Mouse (Mus musculus): ENCODE results near the gene Sgk1. TPM values are rescaled to one million over a fixed set of nuclear protein-coding genes. Genes with fewer than 3 reads are reported as not detected.
A peak's percentile ranks its signal among the peaks of the same experiment; 100 is the strongest.

The Sgk1 gene
- 100 to 1,000 TPM in 1 of 2 experiments, 10 to 100 TPM in 1; 71.3 to 111 TPM for total RNA-seq (2021)

DNA sequence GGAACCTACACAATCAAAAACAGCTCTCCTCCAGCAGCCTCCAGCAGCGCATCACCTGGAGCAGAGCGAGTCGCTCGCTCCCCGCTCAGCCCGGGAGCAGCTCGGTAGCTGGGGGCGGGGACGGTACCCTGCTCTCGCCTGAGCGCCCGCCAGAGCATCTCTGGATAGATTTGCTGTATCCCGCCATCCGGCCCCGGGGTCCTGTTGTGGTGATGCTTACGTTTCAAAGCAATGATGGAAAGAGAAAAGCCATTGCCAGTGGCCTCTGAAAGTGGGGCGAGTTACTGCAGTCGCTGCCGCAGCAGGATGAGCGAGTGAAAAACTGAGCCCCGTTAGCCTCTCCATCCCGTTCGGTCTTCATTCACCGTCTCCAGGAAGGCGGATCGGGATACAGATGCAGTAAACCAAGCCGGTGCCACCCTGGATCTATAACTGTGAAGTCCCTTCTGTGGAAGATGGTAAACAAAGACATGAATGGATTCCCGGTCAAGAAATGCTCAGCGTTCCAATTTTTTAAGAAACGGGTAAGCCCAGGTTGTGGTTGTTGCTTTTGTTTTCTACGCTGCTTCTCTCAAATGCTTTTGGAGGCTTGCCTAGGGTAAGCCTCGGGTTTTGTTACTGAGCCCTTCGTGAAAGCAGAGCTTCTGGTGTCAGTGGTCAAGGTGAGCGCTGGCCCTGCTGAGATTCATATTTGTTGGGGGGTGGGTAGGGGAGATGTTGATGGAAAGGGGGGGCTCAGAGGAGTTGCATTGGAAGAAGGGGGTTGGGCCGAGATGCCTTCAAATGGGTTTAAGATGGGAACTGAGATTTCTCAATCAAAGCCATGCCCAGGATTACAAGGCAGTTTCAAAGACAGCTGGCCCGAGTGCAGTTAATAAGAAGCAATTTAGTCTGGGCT, at the start of gene Sgk1:
TSS of gene Sgk1 (plus strand) at position 1 of the 898 bp plus-strand sequence.
- DNase-seq (ENCODE audit: low spot score in 2 of 2), result peak; percentile 72 to 79
- intact Hi-C loops (cut with DNase I), result loop anchor here (2.0 to 10.0 kb wide), 2 partner anchors 110 to 418 kb away; no protein-coding TSS in a partner anchor

DNA sequence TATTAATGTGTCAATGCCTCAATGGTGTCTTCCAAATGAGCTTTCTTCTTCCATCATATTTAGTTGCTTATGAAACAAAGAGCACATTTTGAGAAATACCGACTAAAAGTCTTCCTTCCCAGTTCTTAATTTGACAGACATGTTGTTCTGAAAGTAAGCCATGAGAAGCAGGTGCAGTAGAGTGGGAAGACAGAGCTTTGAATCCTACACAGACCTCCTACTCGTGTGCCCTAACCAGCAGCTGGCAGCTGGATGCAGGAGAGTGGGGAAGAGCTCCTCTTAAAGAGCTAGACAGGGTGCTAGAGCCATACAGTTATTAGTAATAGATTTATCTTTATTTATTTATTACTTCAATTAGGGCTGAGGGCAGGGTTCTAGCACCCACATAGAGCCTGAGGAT, 49.7 kb upstream of the Sgk1 start:
- intact Hi-C loops (cut with DNase I), result no loop called here

DNA sequence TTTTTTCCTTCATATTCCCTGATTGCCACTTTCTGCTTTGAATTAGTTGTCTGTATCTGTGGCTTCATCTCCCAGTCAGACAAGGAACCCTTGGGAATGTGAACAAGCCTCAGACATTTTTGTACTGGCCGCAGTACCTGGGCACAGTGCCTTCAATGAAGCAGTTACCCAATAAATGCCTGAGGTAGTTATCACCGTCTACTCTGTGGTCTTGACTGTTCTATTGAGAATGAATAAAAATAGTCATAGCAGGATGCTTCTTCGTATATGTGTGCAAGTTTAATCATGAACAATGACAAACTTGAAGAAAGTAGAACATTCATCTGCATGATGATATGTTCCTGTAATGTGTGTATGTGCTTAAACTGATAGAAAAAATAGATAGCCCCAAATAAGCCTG, 48.2 kb upstream of the Sgk1 start:
- DNase-seq (ENCODE audit: low spot score in 2 of 2), result no peak
- intact Hi-C loops (cut with DNase I), result no loop called here

More for the DNA sequence above, 49.7 kb upstream of the Sgk1 start:
- DNase-seq (ENCODE audit: low spot score in 2 of 2), result no peak

DNA sequence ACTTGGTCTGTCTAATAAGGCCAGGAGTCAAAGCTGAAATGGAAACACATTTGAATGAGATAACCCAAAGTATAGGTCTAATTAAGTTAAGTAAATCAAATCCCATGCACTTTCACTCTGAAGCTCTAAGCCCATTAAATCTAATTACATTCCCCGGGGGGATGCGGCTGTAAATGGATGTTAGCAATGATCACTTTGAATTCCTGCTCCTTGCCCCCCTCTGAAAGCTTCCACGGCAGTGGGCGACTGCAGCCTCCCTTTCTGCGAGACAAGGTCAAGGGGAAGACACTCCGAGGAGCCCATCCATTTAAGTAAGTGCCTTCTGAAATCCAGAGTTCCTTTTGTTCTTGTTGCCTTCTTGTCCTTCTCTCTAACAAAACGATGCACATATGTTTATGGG, 46.9 kb upstream of the Sgk1 start:
- intact Hi-C loops (cut with DNase I), result no loop called here
- no peak for DNase-seq (ENCODE audit: low spot score in 2 of 2)

DNA sequence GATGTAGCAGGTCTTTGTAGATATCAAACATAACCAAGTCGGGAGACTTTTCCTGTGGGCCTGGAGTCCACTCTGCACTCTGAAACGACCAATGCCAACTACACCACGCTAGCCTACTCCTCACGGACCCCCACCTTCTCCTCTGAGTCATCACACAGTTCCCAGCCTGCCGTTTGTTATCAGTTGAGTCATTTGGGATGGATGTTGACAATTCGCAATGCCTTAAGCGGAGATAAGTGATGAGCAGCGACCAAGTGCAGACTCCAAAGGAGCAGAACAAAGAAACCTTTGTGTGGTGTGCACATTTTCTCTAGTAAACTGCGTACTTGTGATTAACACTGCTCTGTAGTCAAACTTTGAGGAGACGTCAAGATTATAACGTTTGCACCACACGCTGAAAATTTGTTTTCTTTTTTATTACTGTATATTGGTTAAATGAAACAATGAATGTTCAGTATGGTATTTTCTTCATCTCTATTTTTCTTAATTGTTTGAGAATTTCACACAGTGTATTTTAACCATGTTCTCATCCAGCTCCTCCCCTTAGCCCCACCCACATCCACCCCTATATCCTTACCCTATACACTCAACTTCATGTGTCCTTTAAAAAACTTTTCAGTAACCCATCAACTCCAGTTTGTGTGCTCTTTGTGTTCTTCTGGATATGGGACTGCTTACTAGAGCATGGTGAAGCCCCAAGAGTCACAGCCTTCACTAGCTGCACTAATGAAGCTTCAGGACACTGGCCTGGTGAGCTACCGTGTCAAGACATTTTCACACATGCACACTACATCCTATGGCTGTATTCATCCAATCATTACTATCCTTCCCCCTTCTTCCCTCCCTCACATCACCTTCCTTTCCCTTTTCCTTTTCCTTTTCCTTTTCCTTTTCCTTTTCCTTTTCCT, 42.5 kb upstream of the Sgk1 start:
- DNase-seq (ENCODE audit: low spot score in 2 of 2), result no peak
- intact Hi-C loops (cut with DNase I), result no loop called here

DNA sequence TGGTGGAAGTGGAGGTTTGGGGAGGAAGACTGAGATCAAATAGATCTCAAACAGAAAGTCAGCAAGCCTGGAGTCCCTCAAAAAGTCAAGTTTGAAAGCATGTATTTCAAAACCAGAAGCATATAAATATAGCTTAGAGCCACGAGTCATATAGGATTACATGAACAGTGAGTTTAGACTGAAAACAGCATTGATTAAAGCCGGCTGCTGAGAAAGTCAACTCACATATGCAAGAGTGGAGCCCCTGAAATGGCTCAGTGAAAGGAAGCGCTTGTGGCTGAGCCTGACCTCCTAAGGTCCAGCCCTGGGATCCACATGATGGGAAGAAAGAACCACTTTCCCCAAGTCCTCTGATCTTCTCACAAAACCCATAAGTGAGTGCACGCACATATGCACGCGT, 38.7 kb upstream of the Sgk1 start:
- no peak for DNase-seq (ENCODE audit: low spot score in 2 of 2)
- intact Hi-C loops (cut with DNase I), result no loop called here

DNA sequence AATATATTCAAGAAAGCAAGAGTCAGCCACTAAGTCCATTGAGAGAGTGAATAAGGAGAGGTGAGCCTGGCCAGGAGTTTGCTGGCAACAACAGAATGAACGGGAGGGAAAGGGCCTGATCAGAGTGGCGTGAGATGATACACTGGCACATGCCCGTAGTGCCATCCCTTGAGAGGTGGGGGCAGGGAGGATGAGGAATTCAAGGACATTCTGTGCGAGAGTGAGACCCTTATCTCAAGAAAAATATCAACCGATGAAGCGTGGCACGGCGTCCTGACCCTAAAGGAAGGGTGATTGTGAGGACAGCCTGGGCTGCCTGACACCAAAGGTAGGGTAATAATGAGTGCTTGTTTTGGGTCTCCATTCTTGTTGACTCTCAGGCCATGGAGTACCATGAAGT, 38.1 kb upstream of the Sgk1 start:
- intact Hi-C loops (cut with DNase I), result no loop called here
- no peak for DNase-seq (ENCODE audit: low spot score in 2 of 2)

DNA sequence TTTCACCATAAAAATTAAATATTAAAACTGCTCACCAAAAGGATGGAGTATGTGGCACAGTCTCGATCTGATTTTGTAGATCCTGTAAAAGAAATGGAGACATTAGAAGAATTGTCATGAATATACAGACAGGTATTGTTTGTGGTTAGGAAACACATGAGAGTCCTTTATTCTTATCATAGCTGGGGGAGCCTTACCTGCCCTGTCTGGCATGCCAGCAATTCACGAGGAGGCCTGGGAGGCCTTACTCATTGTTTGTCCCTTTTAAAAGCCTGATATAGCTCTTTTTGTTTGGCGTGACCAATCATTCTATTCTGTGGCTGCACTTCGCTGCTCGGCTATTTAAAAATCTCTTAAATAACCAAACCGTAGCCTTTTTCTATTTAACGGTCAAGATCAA, 37.6 kb upstream of the Sgk1 start:
- intact Hi-C loops (cut with DNase I), result no loop called here
- DNase-seq (ENCODE audit: low spot score in 2 of 2), result no peak

DNA sequence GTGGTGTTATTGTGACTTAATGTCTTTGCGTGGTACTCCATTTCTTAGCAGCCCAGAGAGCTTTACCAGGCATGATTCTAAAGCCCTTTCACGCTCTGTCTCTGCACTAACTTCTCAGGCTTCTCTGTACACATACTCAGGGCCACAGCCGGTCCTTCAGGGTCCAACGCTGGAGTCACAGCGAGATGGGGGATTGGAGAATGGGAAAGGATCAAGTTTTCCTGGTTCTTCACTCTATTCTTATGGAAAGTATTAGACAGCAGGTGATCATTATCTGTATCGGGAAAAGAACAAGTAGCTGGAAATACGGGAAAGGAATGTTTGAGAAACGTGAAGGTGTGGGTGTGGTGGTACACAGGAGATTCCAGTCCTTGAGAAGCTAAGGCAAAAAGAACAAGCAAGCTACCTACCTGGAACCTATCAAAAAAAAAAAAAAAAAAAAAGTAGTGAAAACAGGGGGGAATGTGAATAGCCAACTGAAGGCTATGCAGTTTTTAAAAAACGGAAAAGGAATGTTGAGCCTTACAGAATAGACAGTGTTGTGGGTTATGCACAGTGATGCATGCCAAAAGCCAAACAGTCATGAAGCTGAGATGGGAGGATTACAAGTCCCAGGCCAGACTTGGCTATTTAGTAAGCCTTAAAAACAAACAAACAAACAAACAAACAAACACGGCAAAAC, 36.2 kb upstream of the Sgk1 start:
- no peak for DNase-seq (ENCODE audit: low spot score in 2 of 2)
- intact Hi-C loops (cut with DNase I), result no loop called here

DNA sequence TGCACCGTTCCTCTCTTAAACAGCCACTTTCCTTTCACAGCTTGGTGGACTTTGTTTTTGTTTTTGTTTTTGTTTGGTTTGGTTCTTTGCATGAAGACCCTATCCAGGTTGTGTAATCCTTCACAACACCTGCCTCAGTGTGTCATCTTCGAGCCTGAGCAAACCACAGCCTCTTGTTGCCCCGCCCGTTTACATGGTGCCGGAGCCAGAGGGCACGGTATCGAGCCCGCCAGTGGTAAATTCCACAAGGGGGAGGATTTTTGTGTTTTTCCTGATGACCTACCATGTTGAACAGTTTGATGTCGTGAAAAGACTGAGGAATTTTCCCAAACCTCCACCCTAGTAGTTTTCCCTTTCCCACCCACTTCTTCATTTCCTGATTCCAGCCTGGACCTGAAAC, 35.6 kb upstream of the Sgk1 start:
- intact Hi-C loops (cut with DNase I), result no loop called here
- no peak for DNase-seq (ENCODE audit: low spot score in 2 of 2)

DNA sequence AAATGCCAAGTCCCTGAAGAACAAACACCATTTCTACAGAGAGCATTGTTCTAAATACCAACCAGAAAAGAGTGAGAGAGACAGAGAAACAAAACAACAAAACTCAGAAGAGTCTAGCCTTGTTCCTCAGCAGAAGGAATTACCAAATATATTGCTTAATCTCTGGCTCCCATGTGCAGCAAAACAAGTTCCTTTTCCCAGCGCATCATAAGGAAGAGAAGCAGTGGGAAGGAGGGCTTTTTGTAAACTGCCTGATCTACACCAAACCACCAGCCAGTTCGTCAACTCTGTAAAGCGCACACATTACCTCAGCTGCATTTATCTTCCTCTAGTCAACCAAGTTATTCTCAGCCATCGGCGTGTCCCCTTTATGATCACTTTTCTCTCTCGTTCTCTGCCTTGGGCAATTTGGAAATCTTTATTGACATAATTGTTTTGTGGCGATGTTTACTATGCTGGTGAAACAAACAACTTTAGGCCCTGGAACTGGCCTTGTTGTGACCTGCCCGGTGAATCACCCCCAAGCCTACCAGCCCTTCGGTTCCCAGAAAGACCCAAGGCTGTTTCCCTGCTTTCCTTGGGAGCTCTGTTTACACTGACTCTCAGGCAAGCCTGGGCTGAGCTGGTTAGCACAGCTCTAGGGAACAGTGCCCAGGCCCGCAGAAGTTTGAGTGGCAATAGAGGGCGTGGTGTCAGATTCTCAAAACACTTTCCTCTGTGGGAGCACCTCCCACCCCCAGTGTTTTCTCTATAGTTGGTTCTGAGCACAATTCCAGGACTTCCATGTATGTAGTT, 34.8 kb upstream of the Sgk1 start:
- DNase-seq (ENCODE audit: low spot score in 2 of 2), result no peak
- intact Hi-C loops (cut with DNase I), result no loop called here

DNA sequence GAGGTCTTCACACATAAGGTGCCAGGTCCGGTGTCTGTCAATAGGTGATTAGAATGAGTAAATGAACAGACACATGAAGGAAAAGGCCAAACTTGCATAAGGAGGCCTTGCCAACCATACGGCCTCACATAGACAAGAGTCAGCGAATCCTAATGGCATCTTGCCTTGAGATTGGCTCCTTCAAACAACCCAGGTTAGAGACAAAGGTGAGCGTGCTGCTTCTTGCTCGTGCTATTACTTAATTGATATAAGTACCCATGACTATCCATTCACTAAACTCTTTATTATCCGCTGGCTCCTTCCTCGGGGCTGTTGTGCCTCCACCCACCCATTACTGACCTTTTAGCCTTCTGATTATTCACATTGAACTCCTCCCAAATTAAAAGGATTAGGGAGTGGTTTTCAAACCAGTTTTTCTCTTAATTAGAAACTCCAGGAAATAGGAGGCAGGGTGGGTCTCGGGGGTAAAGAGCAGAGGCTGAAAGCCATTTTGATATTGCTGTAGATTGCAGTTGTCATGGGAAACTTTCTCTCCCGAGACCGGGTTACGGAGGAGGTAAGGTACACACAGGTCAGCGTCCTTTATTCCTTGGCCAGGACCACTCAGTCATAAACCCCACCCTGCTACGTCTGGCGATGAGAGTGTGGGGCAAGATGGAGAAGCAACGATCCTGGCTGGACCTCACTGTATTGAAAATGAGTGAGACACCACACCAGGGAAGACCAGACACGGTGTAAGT, 33.9 kb upstream of the Sgk1 start:
- intact Hi-C loops (cut with DNase I), result no loop called here
- no peak for DNase-seq (ENCODE audit: low spot score in 2 of 2)

DNA sequence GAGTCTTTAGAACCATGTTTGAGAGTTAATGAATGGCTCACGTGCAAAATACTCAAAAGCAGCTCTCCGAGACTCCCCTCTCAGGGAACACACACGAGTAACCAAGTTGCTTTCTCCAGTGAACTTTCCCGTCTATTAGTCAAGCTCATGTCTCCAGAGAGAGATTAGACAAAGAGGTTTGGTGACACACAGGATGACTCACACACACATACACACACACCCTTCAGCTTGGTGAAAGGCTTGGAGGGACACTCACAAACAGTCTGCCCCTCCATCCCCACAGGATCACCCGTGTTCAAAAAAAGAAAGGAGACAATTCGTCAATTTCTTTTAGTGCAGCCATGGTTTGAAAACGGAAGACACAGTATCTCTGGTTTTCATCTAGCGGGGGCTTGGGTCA, 32.7 kb upstream of the Sgk1 start:
- no peak for DNase-seq (ENCODE audit: low spot score in 2 of 2)
- intact Hi-C loops (cut with DNase I), result no loop called here

DNA sequence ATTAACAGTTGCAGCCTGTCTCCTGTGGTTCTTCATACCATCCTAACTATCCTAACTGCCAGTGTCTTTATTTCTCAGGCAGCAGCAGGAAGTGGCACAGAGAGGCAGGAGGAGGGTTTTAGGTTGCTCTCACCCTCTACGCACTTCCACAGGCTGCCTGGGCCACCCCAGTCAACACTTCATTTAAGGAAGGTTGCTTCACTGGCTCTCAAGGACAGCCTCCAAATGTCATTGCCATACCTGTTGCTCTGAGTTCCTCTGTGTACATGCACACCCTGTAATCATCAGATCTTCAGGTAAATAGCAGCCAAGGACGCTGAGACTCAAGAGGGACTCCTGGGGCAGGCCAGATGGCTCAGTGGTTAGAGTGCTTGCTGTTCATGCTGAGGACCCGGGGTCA, 31.7 kb upstream of the Sgk1 start:
- no peak for DNase-seq (ENCODE audit: low spot score in 2 of 2)
- intact Hi-C loops (cut with DNase I), result no loop called here

DNA sequence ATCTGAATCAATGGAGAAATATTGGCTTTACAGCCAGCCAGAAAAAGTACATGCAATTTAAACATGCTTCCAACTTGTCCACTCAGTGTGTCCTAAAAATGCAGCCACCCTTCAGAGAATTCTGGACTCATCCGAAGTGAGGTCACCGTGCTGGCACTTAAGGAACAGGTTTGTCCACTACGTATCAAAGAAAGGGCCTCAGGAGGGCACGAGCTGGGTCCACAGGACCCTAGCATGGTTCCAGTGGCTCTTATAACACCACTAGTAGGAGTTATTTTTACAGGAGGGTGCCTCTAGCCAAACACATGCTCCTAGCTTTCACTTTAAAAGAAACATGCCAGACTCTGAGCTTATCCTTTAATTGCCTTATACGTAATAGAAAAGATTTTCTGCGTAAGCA, 28.9 kb upstream of the Sgk1 start:
- no peak for DNase-seq (ENCODE audit: low spot score in 2 of 2)
- intact Hi-C loops (cut with DNase I), result no loop called here

DNA sequence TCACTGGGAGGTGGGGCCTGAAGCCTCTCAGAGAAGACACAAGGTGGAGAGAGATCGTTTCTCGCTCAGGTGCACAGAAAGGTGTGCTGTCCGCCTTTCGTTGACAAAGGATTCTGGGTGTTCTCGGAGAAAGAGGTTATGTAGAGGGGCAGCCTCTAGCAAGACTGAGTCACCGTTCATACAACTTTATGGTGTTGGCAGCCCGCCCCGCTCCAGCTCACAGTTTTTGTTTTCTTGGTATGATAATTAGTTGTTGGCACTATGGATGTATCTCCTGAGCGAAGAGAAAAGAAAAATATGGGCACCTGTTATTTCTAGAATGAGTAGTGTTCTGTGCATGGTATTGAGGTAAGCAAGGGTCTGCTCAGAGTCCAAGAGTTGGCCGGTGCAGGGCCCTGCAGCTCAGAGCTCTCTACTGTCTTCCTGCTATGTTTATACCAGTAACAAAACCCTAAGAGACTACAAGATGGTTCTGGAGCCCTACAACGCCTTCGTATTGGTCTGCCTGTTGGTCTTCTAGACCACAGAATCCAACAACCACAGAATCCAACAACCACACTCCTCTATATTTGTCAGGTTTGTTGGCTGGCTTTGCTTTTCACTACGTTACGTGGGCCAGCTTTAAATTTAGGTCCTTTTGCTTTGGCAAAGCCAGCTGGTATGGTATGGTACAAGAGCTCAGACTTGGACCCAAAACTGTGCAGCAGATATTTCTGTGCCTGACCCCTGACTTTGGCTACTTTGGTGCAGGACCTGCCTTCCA, 28.2 kb upstream of the Sgk1 start:
- intact Hi-C loops (cut with DNase I), result no loop called here
- DNase-seq (ENCODE audit: low spot score in 2 of 2), result peak; percentile 18 to 23

DNA sequence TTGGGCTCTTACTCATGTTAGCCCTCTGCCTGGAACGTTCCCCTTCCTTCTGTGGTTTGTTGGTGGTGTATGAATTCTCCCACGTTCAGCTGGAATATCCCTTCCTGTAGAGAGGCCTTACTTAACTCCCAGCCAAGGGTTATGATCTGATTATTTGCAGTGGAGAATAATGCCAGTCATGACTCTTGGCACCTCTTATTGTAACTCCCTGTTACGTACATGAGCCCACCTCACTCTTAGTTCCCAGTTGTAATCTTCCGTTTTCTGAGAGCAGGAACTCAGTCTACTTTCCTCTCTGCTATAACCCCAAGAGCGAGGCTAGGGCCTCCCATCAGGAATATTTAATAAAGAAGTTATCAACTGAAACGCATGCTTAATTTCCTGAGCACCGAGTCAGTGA, 26.6 kb upstream of the Sgk1 start:
- no peak for DNase-seq (ENCODE audit: low spot score in 2 of 2)
- intact Hi-C loops (cut with DNase I), result no loop called here

DNA sequence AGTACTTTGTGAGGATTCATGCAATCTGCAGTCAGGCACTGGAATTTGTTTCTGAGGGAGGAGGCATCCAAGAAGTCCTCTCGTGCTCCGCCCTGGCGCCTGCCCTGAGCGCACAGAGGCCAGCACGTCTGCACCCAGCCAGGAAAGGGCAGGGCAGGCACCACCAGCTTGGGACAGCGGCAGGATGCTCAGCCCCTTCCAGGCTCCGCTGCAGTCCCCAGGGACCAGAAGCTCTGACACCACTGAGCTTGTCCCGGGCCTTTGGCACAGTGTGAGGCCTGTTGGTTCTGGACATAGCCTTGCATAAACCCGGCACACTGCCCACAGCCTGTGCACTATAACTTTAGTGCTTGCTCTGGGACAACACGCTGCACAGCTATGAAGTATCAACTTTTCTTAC, 24.3 kb upstream of the Sgk1 start:
- intact Hi-C loops (cut with DNase I), result no loop called here
- DNase-seq (ENCODE audit: low spot score in 2 of 2), result no peak
